Mouse (Mus musculus) gastrocnemius, adult 18-20 months (tissue): ENCODE data around the gene Mgrn1. TPM values are rescaled to one million over a fixed set of nuclear protein-coding genes. Genes with fewer than 3 reads are reported as not detected.

ENCODE experiments used
- DNase-seq: peaks from one replicate; pipeline ENCODE4 v3.0.0; 2021; ENCODE audit warnings: low spot score
- total RNA-seq, 2 experiments: library from RNA; stranded (reverse); gene quantifications; 2 replicates each; pipeline ENCODE4 v1.2.3; 2021

The Mgrn1 gene
- total RNA-seq, 2 experiments from 2014 or later, result 54.2 to 62.4 TPM

- no peak for DNase-seq
Measured at GRCm38 (mm10) chr16:4978275-4979051, 92.4 kb downstream of the Mgrn1 start.

GRCm38 (mm10) chr16:4979755-4980380 lies 93.8 kb downstream of the Mgrn1 start:
- DNase-seq, result no peak

- no peak for DNase-seq
Measured at GRCm38 (mm10) chr16:4984717-4985116, 98.7 kb downstream of the Mgrn1 start.

Other genes starting within 250 kb of the Mgrn1 start
- 1 to 10 TPM; 4.1 to 5.0 TPM for gene Vasn, start 246.3 kb upstream of the Mgrn1 start, total RNA-seq
- 100 to 1,000 TPM in 1 of 2 experiments, 10 to 100 TPM in 1; 91.1 to 101 TPM for gene Dnaja3, start 246.3 kb upstream of the Mgrn1 start, total RNA-seq
- 10 to 100 TPM; 13.9 to 14.4 TPM for gene Coro7, start 206.5 kb upstream of the Mgrn1 start, total RNA-seq
- 1 to 10 TPM; 2.5 to 2.9 TPM for gene Nmral1, start 166.9 kb upstream of the Mgrn1 start, total RNA-seq
- gene Hmox2, start 159.9 kb upstream of the Mgrn1 start, total RNA-seq, result 10 to 100 TPM; 37.6 to 46.7 TPM
- gene Cdip1, start 96.0 kb upstream of the Mgrn1 start, total RNA-seq, result 10 to 100 TPM; 73.7 to 74.7 TPM
- not detected for gene 4930562C15Rik, start 50.8 kb upstream of the Mgrn1 start, total RNA-seq
- 10 to 100 TPM; 35.4 to 37.6 TPM for gene Ubald1, start 5.9 kb upstream of the Mgrn1 start, total RNA-seq
- 10 to 100 TPM; 10.1 to 12.5 TPM for gene Nudt16l1, start 52.5 kb downstream of the Mgrn1 start, total RNA-seq
- 10 to 100 TPM in 1 of 2 experiments, 1 to 10 TPM in 1; 9.2 to 10.7 TPM for gene Anks3, start 78.0 kb downstream of the Mgrn1 start, total RNA-seq
- gene Sept12, start 111.6 kb downstream of the Mgrn1 start, total RNA-seq, result not detected
- not detected for gene Smim22, start 121.0 kb downstream of the Mgrn1 start, total RNA-seq
- 1 to 10 TPM; 4.9 to 5.7 TPM for gene Rogdi, start 127.3 kb downstream of the Mgrn1 start, total RNA-seq
- gene Glyr1, start 163.6 kb downstream of the Mgrn1 start, total RNA-seq, result 10 to 100 TPM; 28.9 to 32.3 TPM
- 10 to 100 TPM; 19.5 to 23.9 TPM for gene Ubn1, start 163.8 kb downstream of the Mgrn1 start, total RNA-seq
- gene Ppl, start 246.2 kb downstream of the Mgrn1 start, total RNA-seq, result 1 to 10 TPM; 3.1 to 3.6 TPM